Mouse (Mus musculus) mesoderm, embryonic 11.5 days (tissue): ENCODE data around the gene Kifc1.
A peak's percentile ranks its signal among the peaks of the same experiment; 100 is the strongest.

ENCODE experiments used
- DNase-seq: peaks from one replicate; pipeline ENCODE4 v3.0.0-alpha.2; 2012; ENCODE audit warnings: low read depth, low spot score

The Kifc1 gene

GRCm38 (mm10) chr17:33844196-33844595 lies 46.3 kb downstream of the Kifc1 start:
- DNase-seq = no peak

GRCm38 (mm10) chr17:33842966-33843795 lies 47.3 kb downstream of the Kifc1 start, which contains the start of gene Cd320:
TSS of gene Cd320 (plus strand) at chr17:33843091.
- DNase-seq = peak; percentile 93

GRCm38 (mm10) chr17:33829561-33829960 lies 60.9 kb downstream of the Kifc1 start:
- no peak for DNase-seq

DNA sequence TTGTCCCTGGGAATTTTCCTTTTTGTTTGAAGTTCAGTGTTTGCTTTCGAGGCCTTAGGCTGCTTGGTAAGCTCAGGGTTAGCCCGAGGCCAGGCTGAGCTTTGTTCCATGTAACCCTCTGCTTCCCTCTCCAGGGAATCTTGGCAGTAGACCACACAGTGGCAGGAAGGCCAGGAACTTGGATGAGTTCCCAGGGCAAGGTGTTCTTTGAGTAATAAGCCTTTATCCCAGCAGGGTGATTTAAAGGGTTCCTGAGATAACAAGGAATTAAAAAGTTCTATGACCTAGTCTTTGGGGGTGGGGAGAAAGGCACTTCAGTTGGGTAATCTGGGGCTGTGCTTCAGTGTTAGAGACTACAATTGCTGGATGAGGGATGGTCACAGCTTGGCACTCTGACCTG lies 61.6 kb downstream of the Kifc1 start:
- no peak for DNase-seq

GRCm38 (mm10) chr17:33826850-33827249 lies 63.6 kb downstream of the Kifc1 start:
- DNase-seq = peak; percentile 84
